Mouse (Mus musculus) cerebellum, postnatal 10 days (tissue): ENCODE measurements around the gene Soat1.
"Not testable (repeated sequence)": the region's sequence is repeated elsewhere in the genome, so short reads cannot be mapped to it uniquely, and the experiment has no call there.

Source experiments
- DNase-seq, 2 experiments: peaks; one replicate each; pipeline ENCODE4 v3.0.0; 2021; ENCODE audit warnings: mixed read lengths in 2 of 2

The Soat1 gene

GRCm38 (mm10) chr1:156473961-156474503, at the start of gene Soat1:
Gene Soat1 (minus strand): TSS chr1:156474331.
- peak; percentile 86 to 93 for DNase-seq

- DNase-seq, result not testable (repeated sequence)
These were observed 49.7 kb upstream of the Soat1 start, which contains the start of gene Gm10031 for GRCm38 (mm10) chr1:156523842-156524241. Gene Gm10031 (plus strand): TSS chr1:156524012.

- peak; percentile 13 to 19 for DNase-seq
These were observed 47.8 kb upstream of the Soat1 start for GRCm38 (mm10) chr1:156521796-156522517.

- DNase-seq, result no peak
These were observed 46.1 kb upstream of the Soat1 start for GRCm38 (mm10) chr1:156520136-156520780.

GRCm38 (mm10) chr1:156507753-156508152, 33.6 kb upstream of the Soat1 start:
- DNase-seq, result no peak

- no peak for DNase-seq
These were observed 31.8 kb upstream of the Soat1 start for GRCm38 (mm10) chr1:156505901-156506300.

GRCm38 (mm10) chr1:156504945-156505523, 30.9 kb upstream of the Soat1 start:
- DNase-seq, result peak; percentile 5 to 10

- DNase-seq, result no peak
These were observed 22.8 kb upstream of the Soat1 start for GRCm38 (mm10) chr1:156496910-156497309.

- no peak for DNase-seq
These were observed 20.9 kb upstream of the Soat1 start for GRCm38 (mm10) chr1:156495025-156495424.

- DNase-seq, result no peak
These were observed 17.2 kb upstream of the Soat1 start for GRCm38 (mm10) chr1:156491226-156491796.

GRCm38 (mm10) chr1:156488031-156488430, 13.9 kb upstream of the Soat1 start:
- DNase-seq, result no peak

GRCm38 (mm10) chr1:156487498-156487897, 13.4 kb upstream of the Soat1 start:
- no peak for DNase-seq

- no peak for DNase-seq
These were observed 7.7 kb upstream of the Soat1 start for GRCm38 (mm10) chr1:156481826-156482225.

GRCm38 (mm10) chr1:156476535-156476934, 2.4 kb upstream of the Soat1 start:
- DNase-seq, result peak in 1 of 2 experiments; percentile 8

GRCm38 (mm10) chr1:156476016-156476415, 1.9 kb upstream of the Soat1 start:
- DNase-seq, result no peak

- DNase-seq, result no peak
These were observed 723 bp upstream of the Soat1 start for GRCm38 (mm10) chr1:156474854-156475253.

- DNase-seq, result peak; percentile 10 to 11
These were observed 1.1 kb downstream of the Soat1 start for GRCm38 (mm10) chr1:156473003-156473402.

- no peak for DNase-seq
These were observed 2.2 kb downstream of the Soat1 start for GRCm38 (mm10) chr1:156471955-156472354.

- no peak for DNase-seq
These were observed 3.1 kb downstream of the Soat1 start for GRCm38 (mm10) chr1:156471071-156471470.

- DNase-seq, result no peak
These were observed 3.6 kb downstream of the Soat1 start for GRCm38 (mm10) chr1:156470557-156470956.

- no peak for DNase-seq
These were observed 5.6 kb downstream of the Soat1 start for GRCm38 (mm10) chr1:156468576-156468975.

GRCm38 (mm10) chr1:156467655-156468255, 6.4 kb downstream of the Soat1 start:
- peak in 1 of 2 experiments; percentile 21 for DNase-seq

- DNase-seq, result no peak
These were observed 9.2 kb downstream of the Soat1 start for GRCm38 (mm10) chr1:156464963-156465362.
